Mouse (Mus musculus) cortical plate, adult 2 months (tissue): Measurements from ENCODE around the gene Dcaf5.

ENCODE experiments used
- CTCF ChIP-seq: fragments of 200-500 bp; IDR thresholded peaks from 2 replicates; pipeline ENCODE4 v1.5.1; 2011; ENCODE audit warnings: mild to moderate bottlenecking, control low read depth, low read length; ENCODE audit not compliant: insufficient read depth; ENCODE audit errors: extremely low read depth
- POLR2A ChIP-seq: fragments of 200-500 bp; IDR thresholded peaks from 2 replicates; pipeline ENCODE4 v1.6.1; 2011; ENCODE audit warnings: mild to moderate bottlenecking, low read length, control low read depth; ENCODE audit not compliant: insufficient read depth; ENCODE audit errors: extremely low read depth

DNA sequence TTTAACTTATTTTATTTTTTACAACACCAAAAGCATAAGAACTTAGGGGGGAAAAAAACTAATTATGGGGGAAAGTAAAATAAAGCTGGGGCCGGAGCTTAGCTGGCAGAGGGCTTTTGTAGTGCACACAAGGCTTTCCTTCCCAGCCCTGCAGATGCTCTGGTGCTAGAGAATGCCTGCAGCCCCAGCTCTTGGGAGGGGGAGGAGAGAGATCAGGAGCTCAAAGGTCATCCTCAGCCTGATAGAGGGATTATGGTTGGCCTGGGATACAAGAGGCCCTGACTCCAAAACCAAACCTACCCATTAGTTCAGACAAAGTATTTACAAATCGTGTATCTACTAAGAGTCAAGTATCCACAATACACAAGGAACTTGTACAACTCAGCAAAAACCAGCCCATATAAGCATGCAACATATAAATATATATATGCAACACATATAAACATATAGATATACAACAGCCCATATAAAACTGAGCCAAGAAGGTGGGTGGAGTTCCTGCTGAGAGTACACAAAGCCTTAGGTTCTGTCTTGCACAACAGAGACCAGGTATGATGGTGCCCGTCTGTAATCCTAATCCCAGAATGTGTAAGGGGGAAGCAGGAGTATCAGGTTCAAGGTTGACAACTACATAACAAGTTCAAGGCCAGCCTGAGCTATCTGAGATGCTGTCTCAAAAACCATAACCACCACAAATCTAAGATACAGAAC lies 124.3 kb downstream of the Dcaf5 start:
- TF ChIP-seq CTCF (no peak), POLR2A (no peak)
